Comparison of ENCODE assay signal across 7 mouse cellular contexts in genomic region chr10:59538767-59539532, GRCm38 (mm10).
DNase-seq lines count a peak whose midpoint lies in the region; ATAC-seq lines count a peak whose summit lies in the region.

No protein-coding gene starts in this region.

- WGBS in neural tube, embryonic 11.5 days, result 28% methylated on average over 17 of the region's 17 CpGs
- 16% methylated on average over 17 of the region's 17 CpGs for WGBS in embryonic facial prominence, embryonic 13.5 days
- 40% methylated on average over 17 of the region's 17 CpGs for WGBS in intestine, embryonic 15.5 days
- 28% methylated on average over 17 of the region's 17 CpGs for WGBS in neural tube, embryonic 12.5 days

- H3K27me3 ChIP-seq in neural tube, embryonic 11.5 days (ENCODE audit: control insufficient read depth, insufficient read depth, low read length), result no peaks in the 10 kb centered on the region
- no peaks in the 10 kb centered on the region; the same call in 1 of the 2 replicates for H3K27me3 ChIP-seq in embryonic facial prominence, embryonic 13.5 days
- H3K27me3 ChIP-seq in intestine, embryonic 15.5 days (replicated peaks), result no peaks in the 10 kb centered on the region
- no peaks in the 10 kb centered on the region for H3K27me3 ChIP-seq in neural tube, embryonic 12.5 days (replicated peaks)

- no peak for ATAC-seq in neural tube, embryonic 11.5 days (ENCODE audit: insufficient read depth, low FRiP score, low TSS enrichment)
- ATAC-seq in embryonic facial prominence, embryonic 13.5 days (ENCODE audit: insufficient number of reproducible peaks, insufficient read depth, low FRiP score, low TSS enrichment, low read depth), result no peak
- peak; percentile 19; the same call in 1 of the 2 replicates for ATAC-seq in intestine, embryonic 15.5 days
- peak; percentile 56 for ATAC-seq in neural tube, embryonic 12.5 days (ENCODE audit: low FRiP score, low read depth)

- peak overlapping the region; percentile 26; the same call in 1 of the 2 replicates for H3K9ac ChIP-seq in neural tube, embryonic 11.5 days (ENCODE audit: low read length)
- H3K9ac ChIP-seq in embryonic facial prominence, embryonic 13.5 days, result peak overlapping the region; percentile 61
- 0 out of 2 replicates have a peak overlapping the region, but pooled peaks have one; percentile 2 for H3K9ac ChIP-seq in intestine, embryonic 15.5 days
- H3K9ac ChIP-seq in neural tube, embryonic 12.5 days, result peak overlapping the region; percentile 44; the same call in 1 of the 2 replicates

- peak overlapping the region; percentile 50 for H3K4me2 ChIP-seq in neural tube, embryonic 11.5 days (ENCODE audit: low read depth)
- peak overlapping the region; percentile 69 for H3K4me2 ChIP-seq in embryonic facial prominence, embryonic 13.5 days
- H3K4me2 ChIP-seq in intestine, embryonic 15.5 days (replicated peaks), result peak overlapping the region; percentile 66
- peak overlapping the region; percentile 65 for H3K4me2 ChIP-seq in neural tube, embryonic 12.5 days (replicated peaks)

- no peak for DNase-seq in neural tube, embryonic 11.5 days (ENCODE audit: low spot score)
- no peak for DNase-seq in neural tube, embryonic 10.5 days (ENCODE audit: extremely low spot score, low spot score)
- no peak for DNase-seq in cerebellum, adult 9-10 months
- DNase-seq in lung, adult 18-20 months, result no peak

- H3K4me1 ChIP-seq in neural tube, embryonic 11.5 days (ENCODE audit: control insufficient read depth, insufficient read depth, low read length), result peaks cover 12% of the 10 kb centered on the region
- H3K4me1 ChIP-seq in embryonic facial prominence, embryonic 13.5 days, result peaks cover 22% of the 10 kb centered on the region
- peaks cover 21% of the 10 kb centered on the region for H3K4me1 ChIP-seq in intestine, embryonic 15.5 days (replicated peaks)
- H3K4me1 ChIP-seq in neural tube, embryonic 12.5 days, result peaks cover 19% of the 10 kb centered on the region

- H3K36me3 ChIP-seq in neural tube, embryonic 11.5 days (ENCODE audit: control insufficient read depth, insufficient read depth, low read length), result no peaks in the 10 kb centered on the region
- no peaks in the 10 kb centered on the region for H3K36me3 ChIP-seq in embryonic facial prominence, embryonic 13.5 days
- no peaks in the 10 kb centered on the region for H3K36me3 ChIP-seq in intestine, embryonic 15.5 days
- H3K36me3 ChIP-seq in neural tube, embryonic 12.5 days, result no peaks in the 10 kb centered on the region

- H3K4me3 ChIP-seq in neural tube, embryonic 11.5 days (ENCODE audit: low read depth, low read length), result 0 out of 2 replicates have a peak overlapping the region, but pooled peaks have one; percentile 18
- H3K4me3 ChIP-seq in embryonic facial prominence, embryonic 13.5 days, result peak overlapping the region; percentile 39
- H3K4me3 ChIP-seq in intestine, embryonic 15.5 days (replicated peaks), result peak overlapping the region; percentile 14
- H3K4me3 ChIP-seq in neural tube, embryonic 12.5 days, result peak overlapping the region; percentile 26

- H3K9me3 ChIP-seq in neural tube, embryonic 11.5 days (ENCODE audit: control insufficient read depth, low read length), result no peaks in the 10 kb centered on the region
- no peaks in the 10 kb centered on the region for H3K9me3 ChIP-seq in embryonic facial prominence, embryonic 13.5 days
- H3K9me3 ChIP-seq in intestine, embryonic 15.5 days, result no peaks in the 10 kb centered on the region
- no peaks in the 10 kb centered on the region for H3K9me3 ChIP-seq in neural tube, embryonic 12.5 days

- no peak overlapping the region for H3K27ac ChIP-seq in neural tube, embryonic 11.5 days (ENCODE audit: low read depth, low read length)
- H3K27ac ChIP-seq in embryonic facial prominence, embryonic 13.5 days, result peak overlapping the region; percentile 39; the same call in 1 of the 2 replicates
- H3K27ac ChIP-seq in intestine, embryonic 15.5 days, result no peak overlapping the region
- no peak overlapping the region for H3K27ac ChIP-seq in neural tube, embryonic 12.5 days

Comparison
In these comparisons a context has a peak if more than half of its experiments do, and no peak if none do; other contexts are left out.
1. ATAC-seq: peak in intestine, embryonic 15.5 days (single experiment) and neural tube, embryonic 12.5 days (single experiment); none in neural tube, embryonic 11.5 days (single experiment) and embryonic facial prominence, embryonic 13.5 days (single experiment).
2. H3K9ac ChIP-seq: peak in every context shown above with its lines; median percentile 61 in embryonic facial prominence, embryonic 13.5 days; 44 in neural tube, embryonic 12.5 days; 26 in neural tube, embryonic 11.5 days; 2 in intestine, embryonic 15.5 days.
3. Peak in every context shown above with its lines, with median percentiles within 50 percentile points of each other: H3K4me2 ChIP-seq and H3K4me3 ChIP-seq.